Mouse (Mus musculus) fat pad, adult 2 months (tissue): Measurements from ENCODE around the gene H1foo.

Source experiments
- DNase-seq: peaks from one replicate; pipeline ENCODE4 v3.0.0-alpha.2; 2011; ENCODE audit warnings: low read depth, low spot score; ENCODE audit errors: extremely low read depth

Gene H1foo

GRCm38 (mm10) chr6:115983306-115984038 is 38.7 kb downstream of the H1foo start:
- no peak for DNase-seq

DNA sequence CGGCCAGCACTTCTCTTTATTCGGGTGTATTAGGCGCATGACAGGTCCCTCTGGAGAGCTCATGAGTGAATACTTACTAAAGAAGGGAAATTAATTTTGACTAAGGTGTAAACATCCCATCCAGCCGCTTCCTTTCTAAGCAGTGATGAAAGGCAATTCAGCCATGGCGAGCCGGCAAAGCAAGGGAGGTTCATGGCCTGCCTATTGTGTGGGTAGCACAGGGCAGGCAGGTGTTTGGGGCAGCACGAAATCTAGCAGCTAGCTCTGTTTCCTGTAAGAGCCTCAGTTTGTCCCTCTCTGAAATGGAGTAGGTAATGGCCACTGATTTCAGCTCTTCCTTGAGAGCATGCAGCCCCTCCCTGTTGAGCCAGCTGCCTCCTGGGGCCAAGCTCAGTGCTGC is 39.8 kb downstream of the H1foo start:
- DNase-seq: no peak

GRCm38 (mm10) chr6:115985622-115986021 is 40.9 kb downstream of the H1foo start:
- DNase-seq: no peak

GRCm38 (mm10) chr6:115986472-115987095 is 41.8 kb downstream of the H1foo start:
- DNase-seq: no peak

DNA sequence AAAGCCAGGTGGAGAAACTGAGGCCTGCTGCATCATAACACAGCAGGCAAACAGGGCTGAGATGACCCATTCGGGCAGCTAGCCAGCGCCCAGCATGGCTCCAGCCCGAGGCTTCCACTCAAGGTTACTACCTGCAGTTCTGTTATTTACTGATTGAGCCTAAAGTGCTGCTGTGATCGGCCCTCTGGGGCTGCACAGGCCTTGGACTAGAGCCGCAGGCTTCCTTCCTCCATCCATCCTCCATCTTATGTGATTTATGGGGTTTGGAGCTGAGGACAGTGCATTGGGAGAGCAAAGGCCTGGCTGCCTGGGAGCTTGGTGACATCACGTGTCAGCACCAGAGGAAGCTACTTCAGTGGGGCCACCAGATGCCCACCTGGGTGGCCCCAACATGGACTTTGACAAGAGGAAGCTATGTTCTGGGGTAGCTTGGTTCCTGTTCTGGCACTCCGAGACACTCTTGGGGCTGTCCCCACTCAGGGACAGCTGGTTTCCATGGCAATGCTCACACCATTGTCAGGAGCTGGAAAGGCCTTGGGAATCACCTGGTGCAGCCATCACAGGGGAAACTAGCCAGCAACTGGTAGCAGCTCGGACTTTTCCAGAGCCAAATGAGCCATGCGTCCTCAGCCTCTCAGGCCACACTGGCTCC is 42.5 kb downstream of the H1foo start:
- DNase-seq: no peak

- DNase-seq: no peak
These were observed 44.3 kb downstream of the H1foo start for GRCm38 (mm10) chr6:115989032-115989431.

DNA sequence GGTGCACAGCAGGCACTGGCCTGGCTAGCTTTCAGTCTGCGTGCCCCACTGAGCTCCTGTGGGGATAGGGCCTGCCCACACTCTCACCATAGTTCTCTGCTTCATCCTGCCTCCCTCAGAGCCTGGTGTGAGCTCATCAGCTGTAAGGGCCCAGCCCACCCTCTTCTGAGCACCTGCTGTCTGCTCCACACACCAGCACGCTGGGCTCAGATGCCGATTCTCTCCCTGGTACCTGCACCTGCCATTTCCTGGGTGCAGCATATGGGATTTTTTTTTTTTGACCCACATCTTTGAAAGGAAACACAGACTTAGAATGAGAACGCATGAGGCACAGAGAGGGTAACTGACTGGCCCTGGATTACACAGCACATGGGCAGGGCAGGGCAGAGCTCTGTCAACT is 44.9 kb downstream of the H1foo start:
- DNase-seq: no peak

GRCm38 (mm10) chr6:115990056-115990455 is 45.3 kb downstream of the H1foo start:
- DNase-seq: no peak

GRCm38 (mm10) chr6:115990479-115990878 is 45.7 kb downstream of the H1foo start:
- DNase-seq: no peak

DNA sequence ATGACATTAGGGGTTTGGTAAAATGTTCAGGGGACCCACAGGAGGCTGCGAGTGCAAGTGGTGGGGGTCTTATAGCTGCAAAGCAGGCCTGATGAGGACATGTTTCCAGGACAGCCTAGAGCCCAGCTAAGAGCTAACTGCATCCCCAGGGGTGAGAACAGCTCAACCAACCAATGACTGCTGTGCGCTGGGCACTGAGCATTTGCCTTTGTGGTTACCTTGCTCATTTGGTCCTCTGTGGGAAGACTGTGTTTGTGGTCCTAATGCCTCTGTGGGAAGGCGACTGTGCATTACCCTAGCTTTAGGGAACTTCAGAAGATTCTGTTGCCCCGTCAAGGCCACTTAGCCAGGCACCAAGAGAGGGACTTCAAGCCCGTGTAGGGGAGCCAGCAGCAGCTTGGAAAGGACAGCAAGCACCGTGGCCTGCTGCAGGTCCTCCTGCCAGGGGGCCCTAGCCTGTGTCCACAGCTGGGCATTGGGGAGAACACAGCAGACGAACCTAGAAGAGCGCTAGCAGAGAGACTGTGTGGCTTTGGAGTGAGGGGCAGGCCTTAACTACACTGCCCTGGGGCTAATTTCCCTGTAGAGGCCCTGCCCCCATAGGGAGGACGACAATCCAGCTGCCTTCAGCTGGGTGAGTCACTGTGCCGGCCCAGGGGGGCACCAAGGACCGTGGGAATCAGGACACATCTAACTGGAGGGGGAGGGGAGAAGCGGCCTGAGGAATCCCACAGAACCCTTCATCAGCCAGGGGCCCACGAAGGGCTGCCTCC is 46.6 kb downstream of the H1foo start:
- no peak for DNase-seq

DNA sequence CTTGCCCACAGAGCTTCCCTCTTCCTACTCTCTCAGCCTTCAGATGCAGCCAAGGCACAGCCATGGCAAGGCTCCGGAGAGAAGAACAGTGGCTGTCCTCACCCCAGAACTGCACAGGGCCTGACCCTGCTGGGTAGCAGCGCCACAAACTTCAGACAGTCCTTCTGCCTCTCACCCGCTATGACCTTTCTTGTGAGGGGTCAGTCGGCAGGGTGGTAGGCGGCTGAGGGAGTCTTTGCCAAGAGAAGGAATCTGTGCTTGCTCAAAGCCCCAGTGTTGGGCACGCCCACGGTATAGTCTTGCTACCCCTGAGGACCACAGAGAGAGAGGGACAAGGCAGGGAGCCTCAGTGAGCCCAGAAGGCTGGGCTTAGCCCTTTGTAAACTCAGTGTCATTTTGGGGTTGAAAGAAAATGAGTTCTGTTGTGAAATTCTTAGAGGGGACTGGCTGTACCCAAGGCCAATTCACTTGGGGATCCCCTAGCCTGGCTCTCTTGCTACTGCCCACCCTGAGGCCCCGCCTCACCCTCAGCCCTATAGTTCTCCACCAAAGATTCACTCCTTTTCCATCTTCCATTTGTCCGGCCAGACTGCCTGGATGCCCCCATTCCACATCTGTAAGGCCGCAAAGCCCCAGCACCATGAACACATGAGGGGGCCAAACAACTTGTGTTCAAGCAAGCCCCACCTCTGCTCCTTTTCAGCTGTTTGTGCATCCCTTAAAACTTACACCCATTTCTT is 47.3 kb downstream of the H1foo start:
- no peak for DNase-seq

- no peak for DNase-seq
These were observed 48.2 kb downstream of the H1foo start for GRCm38 (mm10) chr6:115992981-115993380.

- DNase-seq: no peak
These were observed 48.9 kb downstream of the H1foo start for GRCm38 (mm10) chr6:115993463-115994145.

DNA sequence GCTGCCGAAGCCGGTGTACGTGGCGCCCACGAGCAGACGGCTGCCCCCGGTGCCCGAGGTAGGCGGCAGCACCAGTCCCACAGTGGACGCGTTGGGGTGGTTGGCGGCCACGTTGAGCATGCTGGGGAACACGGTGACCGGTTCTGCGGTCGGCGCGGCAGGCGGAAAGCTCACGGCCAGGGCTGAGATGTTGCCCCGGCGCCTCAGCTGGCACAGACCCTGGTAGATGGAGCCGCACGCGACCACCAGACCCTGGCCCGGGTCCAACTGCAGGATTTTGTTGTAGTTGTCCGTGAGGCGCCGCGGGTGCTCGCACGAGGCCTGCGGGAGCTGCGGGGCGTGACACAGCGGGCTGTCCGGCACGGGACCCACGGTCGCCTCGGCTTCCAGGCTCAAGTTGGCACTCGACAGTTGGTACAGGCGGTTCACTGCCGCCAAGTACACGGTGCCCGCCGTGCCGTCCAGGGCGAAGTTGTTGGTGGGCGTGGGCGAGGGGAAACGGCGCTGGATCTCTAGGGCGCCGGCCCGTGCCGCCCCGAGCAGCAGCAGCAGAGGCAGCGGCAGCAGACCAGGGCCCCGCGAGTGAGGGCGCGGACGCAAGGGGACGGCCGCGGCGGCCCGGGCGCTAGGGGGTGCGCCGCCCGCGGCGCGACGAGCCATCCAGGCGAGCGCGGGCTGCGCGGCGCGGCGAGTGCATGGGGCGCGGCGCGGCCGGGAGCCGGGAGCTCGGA is 49.6 kb downstream of the H1foo start:
- DNase-seq: no peak

- no peak for DNase-seq
These were observed 50.3 kb downstream of the H1foo start, which contains the start of gene Plxnd1 for GRCm38 (mm10) chr6:115994877-115995520. Plxnd1 (minus strand) TSS chr6:115995005.

DNA sequence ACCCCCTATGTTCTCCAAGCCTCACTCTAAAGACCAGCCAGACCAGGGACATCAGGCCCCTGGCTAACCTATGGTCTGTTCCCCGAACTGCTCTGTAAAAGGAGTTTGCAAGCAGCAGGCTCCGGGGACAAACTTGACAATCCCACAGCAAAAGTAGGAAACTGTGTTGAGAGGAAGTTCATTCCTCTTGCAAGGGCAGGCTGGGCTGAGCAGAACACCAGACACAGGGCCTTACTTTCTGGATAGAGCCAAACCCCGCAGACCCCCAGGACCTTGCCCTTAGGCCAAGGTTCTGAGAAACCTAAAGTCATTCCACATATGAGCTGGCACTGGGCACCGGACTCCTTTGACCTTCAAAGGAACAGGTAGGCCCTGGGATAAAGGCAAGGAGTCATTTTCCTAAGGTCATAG is 50.8 kb downstream of the H1foo start:
- DNase-seq: no peak

- no peak for DNase-seq
These were observed 51.6 kb downstream of the H1foo start for GRCm38 (mm10) chr6:115996171-115996851.

GRCm38 (mm10) chr6:115997726-115998311 is 53.1 kb downstream of the H1foo start:
- no peak for DNase-seq
